ENCODE assay signal across 9 mouse cellular contexts in the genomic region with DNA sequence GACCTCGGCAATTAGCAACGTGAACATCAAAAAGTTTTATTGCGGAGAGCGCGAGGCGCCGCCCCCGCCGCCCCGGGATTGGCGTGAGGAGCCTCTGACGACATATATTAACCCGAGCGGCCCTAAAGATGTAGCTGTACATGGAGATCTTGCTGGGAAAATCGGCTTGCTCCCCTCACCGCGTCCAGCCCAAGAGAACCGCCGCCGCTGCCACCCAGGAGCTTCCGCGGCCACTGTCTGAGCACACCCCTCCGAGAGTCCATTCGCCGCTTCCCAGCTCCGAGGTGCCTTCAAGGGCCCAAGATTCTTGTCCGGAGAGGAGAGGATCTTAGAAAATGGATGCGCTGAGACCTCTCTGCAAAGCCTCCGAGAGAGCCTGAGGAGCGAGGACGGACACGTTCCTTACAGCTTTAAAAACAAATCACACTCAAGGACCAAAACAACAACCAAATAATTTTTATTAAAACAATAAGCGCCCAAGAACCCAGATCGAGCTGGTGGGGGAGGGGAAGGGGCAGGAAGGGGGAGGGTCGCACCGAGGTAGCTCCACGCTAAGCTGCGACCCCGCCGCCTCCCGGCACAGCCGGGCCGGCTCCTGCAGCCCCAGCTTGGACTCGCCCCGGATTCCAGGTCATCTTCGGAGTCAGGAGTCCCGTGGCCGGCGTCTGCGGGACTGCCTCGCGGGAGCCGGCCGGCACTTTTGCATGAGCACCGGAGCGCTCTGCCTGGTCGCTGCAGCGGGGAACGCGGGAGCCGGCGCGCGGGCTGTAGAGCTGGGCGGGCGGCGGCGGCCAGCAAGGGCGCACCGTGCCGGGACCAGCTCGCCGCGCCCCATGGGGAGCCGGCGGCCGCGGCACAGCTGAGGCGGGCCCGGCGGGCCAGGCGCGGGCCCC. TPM values are rescaled to one million over a fixed set of nuclear protein-coding genes. Genes with fewer than 3 reads are reported as not detected.
DNase-seq lines count a peak whose midpoint lies in the region; ATAC-seq and TF ChIP-seq lines count a peak whose summit lies in the region.
"Had no signal": no experiment of that assay in that cellular context is flagged by ENCODE, and none has a peak within 500 bp of the region (broad histone marks: within the 10 kb centered on the region; RNA-seq: fewer than 3 reads in every experiment).

A gene (plus strand): TSS at position 133 of the 893 bp plus-strand sequence.

- peak within 1 kb of the TSS; percentile 45 for H3K4me3 ChIP-seq in lung, embryonic 14.5 days (ENCODE audit: low read depth, low read length)
- peak within 1 kb of the TSS; percentile 47 for H3K4me3 ChIP-seq in embryonic facial prominence, embryonic 14.5 days (ENCODE audit: low read depth, low read length)
- peak within 1 kb of the TSS; percentile 36 for H3K4me3 ChIP-seq in liver, embryonic 15.5 days (replicated peaks)
- no peak within 1 kb of the TSS for H3K4me3 ChIP-seq in layer of hippocampus, adult 2 months

- ATAC-seq in lung, embryonic 14.5 days (ENCODE audit: insufficient read depth): peak; percentile 50
- peak; percentile 48 for ATAC-seq in embryonic facial prominence, embryonic 14.5 days (ENCODE audit: low read depth)
- ATAC-seq in liver, embryonic 15.5 days (ENCODE audit: insufficient read depth): no peak

- intact Hi-C loops in heart, postnatal 14 days (cut with DNase I): loop anchor here (10.0 kb wide), 1 partner anchor 194 kb away; a partner anchor contains a TSS
- intact Hi-C loops in left cerebral cortex, postnatal 4 days (cut with DNase I): loop anchor here (10.0 kb wide), 2 partner anchors 436 to 636 kb away; no protein-coding TSS in a partner anchor

- H3K9me3 ChIP-seq in lung, embryonic 14.5 days (ENCODE audit: low read depth, low read length): no peaks in the 10 kb centered on the region
- H3K9me3 ChIP-seq in embryonic facial prominence, embryonic 14.5 days (ENCODE audit: control insufficient read depth, low read length): no peaks in the 10 kb centered on the region
- no peaks in the 10 kb centered on the region for H3K9me3 ChIP-seq in liver, embryonic 15.5 days (replicated peaks)

- H3K9ac ChIP-seq in lung, embryonic 14.5 days: peak within 1 kb of the TSS; percentile 53
- peak within 1 kb of the TSS; percentile 74 for H3K9ac ChIP-seq in embryonic facial prominence, embryonic 14.5 days (ENCODE audit: low read depth, low read length)
- no peak within 1 kb of the TSS for H3K9ac ChIP-seq in liver, embryonic 15.5 days

- under 1% methylated on average over 83 of the region's 83 CpGs for WGBS in lung, embryonic 14.5 days
- WGBS in embryonic facial prominence, embryonic 14.5 days: 1% methylated on average over 52 of the region's 83 CpGs
- WGBS in liver, embryonic 15.5 days (ENCODE audit: insufficient replicate concordance): under 1% methylated on average over 78 of the region's 83 CpGs

- TF ChIP-seq CTCF in lung, embryonic 14.5 days (IDR thresholded peaks at IDR 0.05; ENCODE audit: low read depth): no peak
- no peak for TF ChIP-seq CTCF in layer of hippocampus, adult 2 months (conservative IDR thresholded peaks at IDR 0.05)

- H3K27ac ChIP-seq in lung, embryonic 14.5 days (ENCODE audit: low read depth): peak within 1 kb of the TSS; percentile 52; the same call in 1 of the 2 replicates
- H3K27ac ChIP-seq in embryonic facial prominence, embryonic 14.5 days (replicated peaks; ENCODE audit: low read depth, low read length): peak within 1 kb of the TSS; percentile 83
- no peak within 1 kb of the TSS for H3K27ac ChIP-seq in liver, embryonic 15.5 days (replicated peaks)
- no peak within 1 kb of the TSS for H3K27ac ChIP-seq in layer of hippocampus, adult 2 months

- H3K4me1 ChIP-seq in lung, embryonic 14.5 days (ENCODE audit: insufficient read depth): no peaks in the 10 kb centered on the region
- peaks cover 5% of the 10 kb centered on the region; the same call in 1 of the 2 replicates for H3K4me1 ChIP-seq in embryonic facial prominence, embryonic 14.5 days (ENCODE audit: control insufficient read depth, insufficient read depth, low read length)
- H3K4me1 ChIP-seq in liver, embryonic 15.5 days (replicated peaks): 0 out of 2 replicates have a peak, but pooled peaks cover 3% of the 10 kb centered on the region

- no peaks in the 10 kb centered on the region for H3K36me3 ChIP-seq in lung, embryonic 14.5 days (ENCODE audit: insufficient read depth)
- H3K36me3 ChIP-seq in embryonic facial prominence, embryonic 14.5 days (ENCODE audit: control insufficient read depth, insufficient read depth, low read length): no peaks in the 10 kb centered on the region
- no peaks in the 10 kb centered on the region for H3K36me3 ChIP-seq in liver, embryonic 15.5 days (replicated peaks)
- H3K36me3 ChIP-seq: G1E had no signal

- DNase-seq in lung, embryonic 14.5 days: peak; percentile 40
- DNase-seq in lung, postnatal 4 days: no peak
- DNase-seq in embryonic facial prominence, embryonic 14.5 days (ENCODE audit: low spot score): peak; percentile 79
- DNase-seq in heart, postnatal 14 days: peak; percentile 84 to 85
- peak; percentile 45 to 48 for DNase-seq in urinary bladder, postnatal 36 days (ENCODE audit: low spot score in 2 of 2)
- DNase-seq in left cerebral cortex, postnatal 4 days: no peak
- DNase-seq in layer of hippocampus, adult 2 months (ENCODE audit: low spot score in 2 of 2): no peak

- H3K4me2 ChIP-seq in lung, embryonic 14.5 days: peak within 1 kb of the TSS; percentile 64
- peak within 1 kb of the TSS; percentile 67 for H3K4me2 ChIP-seq in embryonic facial prominence, embryonic 14.5 days (ENCODE audit: low read depth, low read length)
- peak within 1 kb of the TSS; percentile 44 for H3K4me2 ChIP-seq in liver, embryonic 15.5 days

- peaks cover 99% of the 10 kb centered on the region for H3K27me3 ChIP-seq in lung, embryonic 14.5 days (ENCODE audit: insufficient read depth, low read length)
- H3K27me3 ChIP-seq in embryonic facial prominence, embryonic 14.5 days (replicated peaks; ENCODE audit: control insufficient read depth, insufficient read depth, low read length): peaks cover 96% of the 10 kb centered on the region
- H3K27me3 ChIP-seq in liver, embryonic 15.5 days: peaks cover 98% of the 10 kb centered on the region

RNA-seq across cellular contexts. Expression of the gene that starts here (rescaled TPM):
- 0.16 and 0.24 TPM in 2 replicates for polyA plus RNA-seq in lung, embryonic 14.5 days (2014; fragmentation: Nextera tagmentation; extraction: Ambion mirVana)
- 2.9 and 3.6 TPM in 2 replicates for polyA plus RNA-seq in embryonic facial prominence, embryonic 14.5 days (2014; fragmentation: Nextera tagmentation; extraction: Ambion mirVana)
- 10 to 100 TPM; 74.2 to 78.6 TPM for total RNA-seq in heart, postnatal 14 days (2021)
- 0.39 and 0.51 TPM in 2 replicates for polyA plus RNA-seq in liver, embryonic 15.5 days (2015; fragmentation: Nextera tagmentation; extraction: Ambion mirVana)
- total RNA-seq in left cerebral cortex, postnatal 4 days (2021): not detected
- not detected for total RNA-seq in layer of hippocampus, adult 2 months (2021)
- total RNA-seq: G1E had no signal
- polyA plus RNA-seq: G1E had no signal

Comparison
In these comparisons a context has a peak if more than half of its experiments do, and no peak if none do; other contexts are left out.
1. RNA of the gene that starts here (total RNA-seq): 74.2 to 78.6 TPM in heart, postnatal 14 days; not detected in left cerebral cortex, postnatal 4 days and not detected in layer of hippocampus, adult 2 months; every median in the first group is over 10 times any median in the second.
2. Peak in DNase-seq, ATAC-seq, H3K4me3 ChIP-seq, H3K27ac ChIP-seq, H3K9ac ChIP-seq and H3K4me2 ChIP-seq in lung, embryonic 14.5 days; RNA of the gene not detected or under 1 TPM.
3. DNase-seq: peak in embryonic facial prominence, embryonic 14.5 days (single experiment), heart, postnatal 14 days (2 of 2) and urinary bladder, postnatal 36 days (2 of 2); none in lung, postnatal 4 days (0 of 2), left cerebral cortex, postnatal 4 days (single experiment) and layer of hippocampus, adult 2 months (0 of 2).
4. Peak in every context shown above with its lines, with median percentiles within 50 percentile points of each other: H3K4me2 ChIP-seq.